Mouse (Mus musculus): Measurements from ENCODE around the gene Gtf2f1. TPM values are rescaled to one million over a fixed set of nuclear protein-coding genes. Genes with fewer than 3 reads are reported as not detected.
"Not testable (repeated sequence)": the region's sequence is repeated elsewhere in the genome, so short reads cannot be mapped to it uniquely, and the experiment has no call there.

The Gtf2f1 gene
- polyA plus RNA-seq (2012; rRNA removed), result 22.0 and 25.1 TPM in 2 replicates

GRCm38 (mm10) chr17:57011236-57012141 lies at the start of gene Gtf2f1, which contains the start of gene Gm17949:
Gene Gtf2f1, minus strand, starts transcription at chr17:57011288.
Gene Gm17949, plus strand, starts transcription at chr17:57011469.
- Histone ChIP-seq H3K4me1 (ENCODE audit: control insufficient read depth, insufficient read depth, low read length) (peaks cover 8% of the 10 kb centered on the region; the same call in 1 of the 2 replicates), H3K27ac (ENCODE audit: insufficient read depth, low read depth, low read length) (peak within 1 kb of the TSS; percentile 66), H3K36me3 (ENCODE audit: control insufficient read depth, insufficient read depth, low read length) (no peaks in the 10 kb centered on the region), H3K4me3 (ENCODE audit: insufficient read depth, low read depth, low read length) (peak within 1 kb of the TSS; percentile 88), H3K27me3 (replicated peaks; ENCODE audit: control insufficient read depth, insufficient read depth, low read length) (no peaks in the 10 kb centered on the region)
- TF ChIP-seq POLR2A (IDR thresholded peaks at IDR 0.05; ENCODE audit: low read depth, low read length) (peak; percentile 98), CTCF (conservative IDR thresholded peaks at IDR 0.05; ENCODE audit: insufficient read depth, insufficient read length, low read depth, low read length) (0 out of 2 replicates have a peak, but pooled peaks have one; percentile 11)
- peak; percentile 97 for DNase-seq
- WGBS, result under 1% methylated on average over 51 of the region's 51 CpGs

- Histone ChIP-seq H3K36me3 (ENCODE audit: control insufficient read depth, insufficient read depth, low read length) (peaks cover 2% of the 10 kb centered on the region; the same call in 1 of the 2 replicates), H3K27me3 (replicated peaks; ENCODE audit: control insufficient read depth, insufficient read depth, low read length) (no peaks in the 10 kb centered on the region), H3K27ac (ENCODE audit: insufficient read depth, low read depth, low read length) (peak overlapping the region; percentile 93), H3K4me1 (ENCODE audit: control insufficient read depth, insufficient read depth, low read length) (peaks cover 6% of the 10 kb centered on the region; the same call in 1 of the 2 replicates), H3K4me3 (ENCODE audit: insufficient read depth, low read depth, low read length) (peak overlapping the region; percentile 88)
- peak; percentile 75 for TF ChIP-seq CTCF (conservative IDR thresholded peaks at IDR 0.05; ENCODE audit: insufficient read depth, insufficient read length, low read depth, low read length)
- peak; percentile 3 for TF ChIP-seq POLR2A (IDR thresholded peaks at IDR 0.05; ENCODE audit: low read depth, low read length)
- peak; percentile 98 for DNase-seq
- WGBS, result under 1% methylated on average over 44 of the region's 44 CpGs
These were observed 49.2 kb upstream of the Gtf2f1 start for GRCm38 (mm10) chr17:57060231-57060801.

GRCm38 (mm10) chr17:57059486-57059977 lies 48.4 kb upstream of the Gtf2f1 start, which contains the start of gene Slc25a23:
Gene Slc25a23, minus strand, starts transcription at chr17:57059863.
- H3K4me1 ChIP-seq (ENCODE audit: control insufficient read depth, insufficient read depth, low read length), result peaks cover 6% of the 10 kb centered on the region; the same call in 1 of the 2 replicates
- no peaks in the 10 kb centered on the region for H3K27me3 ChIP-seq (replicated peaks; ENCODE audit: control insufficient read depth, insufficient read depth, low read length)
- H3K27ac ChIP-seq (ENCODE audit: insufficient read depth, low read depth, low read length), result peak within 1 kb of the TSS; percentile 93
- TF ChIP-seq POLR2A (IDR thresholded peaks at IDR 0.05; ENCODE audit: low read depth, low read length) (no peak), CTCF (conservative IDR thresholded peaks at IDR 0.05; ENCODE audit: insufficient read depth, insufficient read length, low read depth, low read length) (no peak)
- peak; percentile 75 for DNase-seq
- WGBS, result under 1% methylated on average over 44 of the region's 45 CpGs
- H3K36me3 ChIP-seq (ENCODE audit: control insufficient read depth, insufficient read depth, low read length), result no peaks in the 10 kb centered on the region
- peak within 1 kb of the TSS; percentile 88 for H3K4me3 ChIP-seq (ENCODE audit: insufficient read depth, low read depth, low read length)

- Histone ChIP-seq H3K36me3 (ENCODE audit: control insufficient read depth, insufficient read depth, low read length) (no peaks in the 10 kb centered on the region), H3K27ac (ENCODE audit: insufficient read depth, low read depth, low read length) (peak within 1 kb of the TSS; percentile 75), H3K4me3 (ENCODE audit: insufficient read depth, low read depth, low read length) (peak within 1 kb of the TSS; percentile 88), H3K4me1 (ENCODE audit: control insufficient read depth, insufficient read depth, low read length) (peaks cover 6% of the 10 kb centered on the region; the same call in 1 of the 2 replicates), H3K27me3 (replicated peaks; ENCODE audit: control insufficient read depth, insufficient read depth, low read length) (no peaks in the 10 kb centered on the region)
- 3% methylated on average over 19 of the region's 22 CpGs for WGBS
- TF ChIP-seq POLR2A (IDR thresholded peaks at IDR 0.05; ENCODE audit: low read depth, low read length), result no peak
- TF ChIP-seq CTCF (conservative IDR thresholded peaks at IDR 0.05; ENCODE audit: insufficient read depth, insufficient read length, low read depth, low read length), result no peak
- peak; percentile 52 for DNase-seq
These were observed 47.9 kb upstream of the Gtf2f1 start, which contains the start of gene Crb3 for GRCm38 (mm10) chr17:57058891-57059485. Gene Crb3, plus strand, starts transcription at chr17:57059105.

GRCm38 (mm10) chr17:57056246-57056645 lies 45.2 kb upstream of the Gtf2f1 start:
- H3K4me3 ChIP-seq (ENCODE audit: insufficient read depth, low read depth, low read length), result no peak overlapping the region
- H3K27me3 ChIP-seq (replicated peaks; ENCODE audit: control insufficient read depth, insufficient read depth, low read length), result no peaks in the 10 kb centered on the region
- no peaks in the 10 kb centered on the region; the same call in 1 of the 2 replicates for H3K36me3 ChIP-seq (ENCODE audit: control insufficient read depth, insufficient read depth, low read length)
- 82% methylated on average over 3 of the region's 3 CpGs for WGBS
- no peak for DNase-seq
- H3K4me1 ChIP-seq (ENCODE audit: control insufficient read depth, insufficient read depth, low read length), result peaks cover 5% of the 10 kb centered on the region; the same call in 1 of the 2 replicates
- TF ChIP-seq CTCF (conservative IDR thresholded peaks at IDR 0.05; ENCODE audit: insufficient read depth, insufficient read length, low read depth, low read length) (no peak), POLR2A (IDR thresholded peaks at IDR 0.05; ENCODE audit: low read depth, low read length) (no peak)
- H3K27ac ChIP-seq (ENCODE audit: insufficient read depth, low read depth, low read length), result no peak overlapping the region

GRCm38 (mm10) chr17:57051679-57052078 lies 40.6 kb upstream of the Gtf2f1 start:
- not testable (repeated sequence) for H3K36me3 ChIP-seq (ENCODE audit: control insufficient read depth, insufficient read depth, low read length); H3K4me1 ChIP-seq (ENCODE audit: control insufficient read depth, insufficient read depth, low read length); H3K27ac ChIP-seq (ENCODE audit: insufficient read depth, low read depth, low read length); H3K27me3 ChIP-seq (replicated peaks; ENCODE audit: control insufficient read depth, insufficient read depth, low read length); H3K4me3 ChIP-seq (ENCODE audit: insufficient read depth, low read depth, low read length)
- 0 out of 2 replicates have a peak, but pooled peaks have one; percentile 16 for TF ChIP-seq CTCF (conservative IDR thresholded peaks at IDR 0.05; ENCODE audit: insufficient read depth, insufficient read length, low read depth, low read length)
- WGBS, result 79% methylated on average over 4 of the region's 4 CpGs
- DNase-seq, result peak; percentile 24

Measured in kidney, adult 2 months (tissue).